Mouse (Mus musculus) ES-E14 (cell line): Measurements from ENCODE around the gene Rnasek. TPM values are rescaled to one million over a fixed set of nuclear protein-coding genes. Genes with fewer than 3 reads are reported as not detected.

Experiments used
- DNase-seq: peaks from one replicate; pipeline ENCODE4 v3.0.0-alpha.2; 2013; ENCODE audit warnings: low read depth, low spot score
- H3K27ac ChIP-seq: 2 replicates; pipeline ENCODE4 v1.5.1; 2012; ENCODE audit warnings: low read depth, mild to moderate bottlenecking, low read length, moderate library complexity, mixed read lengths; ENCODE audit not compliant: poor library complexity, insufficient read depth, severe bottlenecking
- H3K36me3 ChIP-seq: 2 replicates; pipeline ENCODE4 v1.6.1; 2012; ENCODE audit warnings: mild to moderate bottlenecking, low read length, moderate library complexity, mixed read lengths; ENCODE audit not compliant: control insufficient read depth, poor library complexity, insufficient read depth, severe bottlenecking
- H3K4me1 ChIP-seq, 2 experiments: fragments of 150-350 bp in 1 of 2; sonication (generic) in 1 of 2; 2 replicates each; pipeline ENCODE4 v1.6.1; 2012; ENCODE audit warnings: low read length in 2 of 2, mild to moderate bottlenecking in 1 of 2, mixed read lengths in 1 of 2; ENCODE audit not compliant: control insufficient read depth in 2 of 2, insufficient read depth in 2 of 2, poor library complexity in 1 of 2
- H3K4me3 ChIP-seq, 2 experiments: fragments of 150-350 bp in 1 of 2; sonication (generic) in 1 of 2; 2 replicates each; pipeline ENCODE4 v1.5.1; 2012; ENCODE audit warnings: low read length in 2 of 2, low read depth in 1 of 2, mild to moderate bottlenecking in 1 of 2, mixed read lengths in 1 of 2; ENCODE audit not compliant: insufficient read depth in 1 of 2, poor library complexity in 1 of 2, severe bottlenecking in 1 of 2
- H3K9ac ChIP-seq: 2 replicates; pipeline ENCODE4 v1.6.1; 2012; ENCODE audit warnings: low read depth, mild to moderate bottlenecking, low read length, mixed read lengths; ENCODE audit not compliant: poor library complexity, insufficient read depth, severe bottlenecking
- H3K9me3 ChIP-seq: fragments of 150-350 bp; sonication (generic); 2 replicates; pipeline ENCODE4 v1.6.1; 2012; ENCODE audit warnings: low read depth, mild to moderate bottlenecking, low read length; ENCODE audit not compliant: control insufficient read depth, insufficient read depth
- CHD2 ChIP-seq: IDR thresholded peaks from 2 replicates; pipeline ENCODE4 v1.6.1; 2014; ENCODE audit warnings: mild to moderate bottlenecking, low read depth, low read length, inconsistent platforms
- HCFC1 ChIP-seq: IDR thresholded peaks from 2 replicates; pipeline ENCODE4 v1.6.1; 2012; ENCODE audit warnings: low read length, inconsistent platforms, borderline replicate concordance; ENCODE audit not compliant: insufficient read depth
- MAFK ChIP-seq: IDR thresholded peaks from 2 replicates; pipeline ENCODE4 v1.6.1; 2014; ENCODE audit warnings: mild to moderate bottlenecking, low read depth, low read length, inconsistent platforms; ENCODE audit not compliant: insufficient read depth
- ZC3H11A ChIP-seq: IDR thresholded peaks from 2 replicates; pipeline ENCODE4 v1.6.1; 2012; ENCODE audit warnings: low read depth, mild to moderate bottlenecking, inconsistent platforms, low read length, borderline replicate concordance
- ZNF384 ChIP-seq: IDR thresholded peaks from 2 replicates; pipeline ENCODE4 v1.6.1; 2012; ENCODE audit warnings: low read depth, low read length, inconsistent platforms
- in situ Hi-C, 2 experiments: fragments of 600-800 bp; cut with MboI; formaldehyde crosslinking; loops; one replicate each; pipeline ENCODE4 v1.15.1; 2025; ENCODE audit warnings: low sequenced_read_pairs in 2 of 2, inconsistent platforms in 1 of 2; ENCODE audit not compliant: unreplicated experiment in 2 of 2
- total RNA-seq: library from RNA; depleted of rRNA; stranded (reverse); fragments of 300-350 nt; gene quantifications from 2 replicates; pipeline ENCODE4 v1.2.3, GENCODE M21; 2012

Rnasek gene
- total RNA-seq, 1 experiment, result 66.0 TPM

DNA sequence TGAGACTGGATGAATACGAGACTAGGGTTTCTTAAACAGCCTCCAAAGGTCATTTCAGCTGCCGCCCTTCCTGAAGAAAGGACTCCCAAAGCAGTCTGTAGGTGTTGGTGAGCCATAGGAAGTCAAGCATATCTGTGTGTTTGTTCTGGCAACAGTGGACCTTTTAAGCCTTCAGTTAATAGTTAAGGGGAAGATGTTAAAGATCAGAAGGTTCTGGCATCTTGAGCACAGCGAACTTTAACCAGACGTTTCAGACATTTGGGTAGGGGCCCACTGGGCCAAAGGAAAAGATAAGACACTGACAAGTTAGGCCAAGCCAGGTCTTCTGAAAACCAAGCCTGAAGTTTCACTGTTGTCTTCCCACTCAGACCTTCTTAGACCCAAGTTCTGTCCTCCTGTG is 21.6 kb downstream of the Rnasek start:
- no peak overlapping the region for H3K4me3 ChIP-seq
- in situ Hi-C loops, result loop anchor here in 1 of 2 experiments (10.0 kb wide), 1 partner anchor 283 kb away; the partner anchor contains the start of gene Ybx2
- no peak overlapping the region for H3K9ac ChIP-seq
- H3K9me3 ChIP-seq, result no peaks in the 10 kb centered on the region
- TF ChIP-seq ZC3H11A (no peak), MAFK (no peak), CHD2 (no peak), ZNF384 (no peak), HCFC1 (no peak)
- peaks cover 9% of the 10 kb centered on the region for H3K36me3 ChIP-seq
- DNase-seq, result no peak
- H3K4me1 ChIP-seq, result peaks cover 4 to 20% of the 10 kb centered on the region in 2 experiments; a peak in 3 of 4 replicates
- no peak overlapping the region for H3K27ac ChIP-seq

- H3K4me1 ChIP-seq, result peaks cover 2 to 18% of the 10 kb centered on the region in 2 experiments; a peak in 2 of 4 replicates
- TF ChIP-seq HCFC1 (no peak), CHD2 (no peak), ZC3H11A (no peak), ZNF384 (no peak), MAFK (no peak)
- peaks cover 9% of the 10 kb centered on the region for H3K36me3 ChIP-seq
- H3K9ac ChIP-seq, result no peak overlapping the region
- in situ Hi-C loops, result loop anchor here in 1 of 2 experiments (10.0 kb wide), 1 partner anchor 281 kb away; the partner anchor contains the start of gene Ybx2
- DNase-seq, result no peak
- H3K4me3 ChIP-seq, result no peak overlapping the region
- H3K9me3 ChIP-seq, result no peaks in the 10 kb centered on the region
- H3K27ac ChIP-seq, result no peak overlapping the region
Measured at GRCm38 (mm10) chr11:70216103-70216502, 23.5 kb downstream of the Rnasek start.

DNA sequence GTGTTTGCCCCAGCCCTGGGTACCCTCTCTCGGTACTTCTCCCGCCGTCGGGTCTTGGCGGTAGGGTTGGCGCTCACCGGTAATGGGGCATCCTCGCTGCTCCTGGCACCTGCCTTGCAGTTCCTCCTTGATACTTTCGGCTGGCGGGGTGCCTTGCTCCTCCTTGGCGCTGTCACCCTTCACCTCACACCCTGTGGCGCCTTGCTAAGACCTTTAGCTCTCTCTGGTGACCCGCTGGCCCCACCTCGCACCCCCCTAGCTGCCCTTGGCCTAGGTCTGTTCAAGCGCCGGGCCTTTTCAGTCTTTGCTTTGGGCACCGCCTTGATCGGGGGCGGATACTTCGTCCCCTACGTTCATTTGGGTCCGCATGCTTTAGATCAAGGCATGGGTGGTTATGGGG is 24.3 kb downstream of the Rnasek start:
- Histone ChIP-seq H3K36me3 (peaks cover 9% of the 10 kb centered on the region), H3K9ac (peak overlapping the region; percentile 32; the same call in 1 of the 2 replicates), H3K9me3 (no peaks in the 10 kb centered on the region), H3K4me3 (peak overlapping the region; percentile 37 to 63; a peak in 3 of 4 replicates), H3K27ac (no peak overlapping the region), H3K4me1 (peaks cover 2 to 21% of the 10 kb centered on the region in 2 experiments; a peak in 2 of 4 replicates)
- no peak for TF ChIP-seq ZNF384
- TF ChIP-seq HCFC1, result no peak
- TF ChIP-seq MAFK, result no peak
- no peak for TF ChIP-seq ZC3H11A
- TF ChIP-seq CHD2, result no peak
- in situ Hi-C loops, result loop anchor here in 1 of 2 experiments (10.0 kb wide), 1 partner anchor 280 kb away; the partner anchor contains the start of gene Ybx2
- no peak for DNase-seq

DNA sequence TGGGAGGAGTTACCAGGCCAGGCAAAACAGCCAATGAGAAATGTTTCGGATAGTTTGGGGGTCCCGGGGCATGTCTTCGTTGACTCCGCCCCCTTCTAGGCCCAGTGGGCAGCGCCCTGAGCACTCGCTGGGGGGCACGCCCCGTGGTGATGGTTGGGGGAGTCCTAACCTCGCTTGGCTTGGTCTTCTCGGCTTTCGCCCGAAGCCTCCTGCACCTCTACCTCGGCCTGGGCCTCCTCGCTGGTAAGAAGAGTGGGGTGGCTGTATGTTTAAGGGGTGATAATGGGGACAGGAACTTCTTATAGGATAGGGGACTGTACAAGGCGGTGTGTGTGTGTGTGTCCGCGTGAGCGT is 24.8 kb downstream of the Rnasek start:
- no peaks in the 10 kb centered on the region for H3K9me3 ChIP-seq
- DNase-seq, result no peak
- no peak overlapping the region for H3K27ac ChIP-seq
- no peak for TF ChIP-seq HCFC1
- TF ChIP-seq CHD2, result no peak
- no peak for TF ChIP-seq MAFK
- TF ChIP-seq ZC3H11A, result no peak
- no peak for TF ChIP-seq ZNF384
- H3K36me3 ChIP-seq, result peaks cover 9% of the 10 kb centered on the region
- in situ Hi-C loops, result loop anchor here in 1 of 2 experiments (10.0 kb wide), 1 partner anchor 280 kb away; the partner anchor contains the start of gene Ybx2
- peak overlapping the region; percentile 26; the same call in 1 of the 2 replicates for H3K9ac ChIP-seq
- H3K4me3 ChIP-seq, result peak overlapping the region; percentile 37 to 63
- H3K4me1 ChIP-seq, result peaks cover 2 to 21% of the 10 kb centered on the region in 2 experiments; a peak in 2 of 4 replicates
